Comparison of ENCODE assay signal across 26 mouse cellular contexts in the genomic region with DNA sequence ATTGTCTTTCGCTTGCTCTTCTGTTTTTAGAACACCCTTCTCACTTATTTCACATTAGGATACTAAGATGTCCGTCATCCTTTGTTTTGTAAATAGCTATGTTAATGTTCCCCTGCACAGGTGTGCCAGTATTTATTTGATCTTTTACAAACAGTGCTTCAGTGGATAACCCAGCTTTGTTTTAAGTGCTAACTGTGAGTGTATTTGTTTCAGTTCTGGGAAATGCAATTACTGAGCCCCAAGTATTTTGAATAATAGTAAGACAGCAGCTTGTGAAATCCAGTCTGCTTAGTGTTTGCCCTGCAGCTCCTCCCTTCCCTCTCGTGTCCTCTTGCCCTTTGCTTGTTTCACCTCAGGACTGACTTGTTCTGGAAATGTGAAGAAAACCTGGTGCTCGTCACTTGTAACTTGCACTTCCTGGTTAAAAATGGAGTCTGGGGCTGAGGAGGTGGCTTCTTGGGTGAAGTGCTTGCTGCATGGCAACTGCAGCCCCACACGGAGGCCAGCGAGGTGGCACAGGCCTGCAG. TPM values are rescaled to one million over a fixed set of nuclear protein-coding genes. Genes with fewer than 3 reads are reported as not detected.
DNase-seq lines count a peak whose midpoint lies in the region; TF ChIP-seq lines count a peak whose summit lies in the region.
"Had no signal": no experiment of that assay in that cellular context is flagged by ENCODE, and none has a peak within 500 bp of the region (broad histone marks: within the 10 kb centered on the region; RNA-seq: fewer than 3 reads in every experiment).

No protein-coding gene starts in this region.

- in situ Hi-C loops in ES-E14 (cut with MboI; ENCODE audit: low sequenced_read_pairs in 2 of 2, unreplicated experiment in 2 of 2), result no loop called here

- peak; percentile 13 for DNase-seq in kidney, adult 9 months
- no peak for DNase-seq in kidney, postnatal 10 days
- DNase-seq in ES-E14 (ENCODE audit: low read depth, low spot score), result peak; percentile 47
- DNase-seq in embryonic facial prominence, embryonic 10.5 days (ENCODE audit: low spot score), result no peak
- DNase-seq in cerebellum, adult 9-10 months, result no peak
- DNase-seq in cerebellum, adult 11-12 months, result no peak
- no peak for DNase-seq in embryo, embryonic 10.5 days (ENCODE audit: low spot score)
- DNase-seq: adrenal gland, postnatal 10 days; adrenal gland, postnatal 36 days; B cell, adult 2 months; cerebellum, adult 8-10 months; cerebellum, postnatal 14 days; gastrocnemius, postnatal 25 days; heart, adult 18-20 months; heart, postnatal 10 days; heart, postnatal 36 days had no signal

- no peak overlapping the region for H3K4me3 ChIP-seq in ES-E14 (ENCODE audit: insufficient read depth in 1 of 2, low read depth in 1 of 2, low read length in 2 of 2, poor library complexity in 1 of 2, severe bottlenecking in 1 of 2)
- no peak overlapping the region for H3K4me3 ChIP-seq in embryonic facial prominence, embryonic 10.5 days
- H3K4me3 ChIP-seq: embryonic facial prominence, embryonic 13.5 days; erythroblast, embryonic 14.5 days; forebrain, embryonic 12.5 days; forebrain, embryonic 15.5 days; heart, embryonic 12.5 days; heart, embryonic 15.5 days; hindbrain, embryonic 10.5 days; hindbrain, embryonic 13.5 days; intestine, embryonic 15.5 days had no signal

- no peaks in the 10 kb centered on the region for H3K27me3 ChIP-seq in embryonic facial prominence, embryonic 10.5 days (replicated peaks; ENCODE audit: low read depth, poor library complexity, severe bottlenecking)
- H3K27me3 ChIP-seq: CH12.LX; embryonic facial prominence, embryonic 13.5 days; forebrain, embryonic 12.5 days; forebrain, embryonic 15.5 days; heart, embryonic 12.5 days; heart, embryonic 15.5 days; hindbrain, embryonic 13.5 days; intestine, embryonic 15.5 days had no signal

- H3K27ac ChIP-seq in ES-E14 (ENCODE audit: insufficient read depth, low read depth, low read length, poor library complexity, severe bottlenecking), result peak overlapping the region; percentile 76; the same call in 1 of the 2 replicates
- 0 out of 2 replicates have a peak overlapping the region, but pooled peaks have one; percentile 19 for H3K27ac ChIP-seq in embryonic facial prominence, embryonic 10.5 days (replicated peaks)
- H3K27ac ChIP-seq: embryonic facial prominence, embryonic 13.5 days; forebrain, embryonic 12.5 days; forebrain, embryonic 15.5 days; heart, embryonic 15.5 days; hindbrain, embryonic 10.5 days; hindbrain, embryonic 13.5 days; intestine, embryonic 15.5 days had no signal

- no peaks in the 10 kb centered on the region for H3K9me3 ChIP-seq in ES-E14 (ENCODE audit: control insufficient read depth, insufficient read depth, low read depth, low read length)
- H3K9me3 ChIP-seq in embryonic facial prominence, embryonic 10.5 days, result no peaks in the 10 kb centered on the region
- H3K9me3 ChIP-seq: embryonic facial prominence, embryonic 13.5 days; forebrain, embryonic 12.5 days; forebrain, embryonic 15.5 days; heart, embryonic 12.5 days; heart, embryonic 15.5 days; hindbrain, embryonic 10.5 days; hindbrain, embryonic 13.5 days; intestine, embryonic 15.5 days had no signal

- H3K36me3 ChIP-seq in ES-E14 (ENCODE audit: control insufficient read depth, insufficient read depth, low read length, poor library complexity, severe bottlenecking), result no peaks in the 10 kb centered on the region; the same call in 1 of the 2 replicates
- peaks cover 34% of the 10 kb centered on the region for H3K36me3 ChIP-seq in embryonic facial prominence, embryonic 10.5 days (replicated peaks)
- H3K36me3 ChIP-seq: forebrain, embryonic 15.5 days had no signal

- H3K9ac ChIP-seq in ES-E14 (ENCODE audit: insufficient read depth, low read depth, low read length, poor library complexity, severe bottlenecking), result no peak overlapping the region
- H3K9ac ChIP-seq: embryonic facial prominence, embryonic 13.5 days; forebrain, embryonic 12.5 days; forebrain, embryonic 15.5 days; heart, embryonic 12.5 days; heart, embryonic 15.5 days; hindbrain, embryonic 13.5 days; intestine, embryonic 15.5 days had no signal

- 79% methylated on average over 6 of the region's 6 CpGs for WGBS in embryonic facial prominence, embryonic 10.5 days

- peaks cover 10% of the 10 kb centered on the region in 2 experiments for H3K4me1 ChIP-seq in ES-E14 (ENCODE audit: control insufficient read depth in 2 of 2, insufficient read depth in 2 of 2, low read length in 2 of 2, poor library complexity in 1 of 2)
- peaks cover 7% of the 10 kb centered on the region for H3K4me1 ChIP-seq in embryonic facial prominence, embryonic 10.5 days
- H3K4me1 ChIP-seq: embryonic facial prominence, embryonic 13.5 days; forebrain, embryonic 15.5 days; intestine, embryonic 15.5 days had no signal

TF ChIP-seq in ES-E14, 5 proteins besides CTCF, POLR2A, EP300 and RAD21:
- TF ChIP-seq CHD2 (IDR thresholded peaks at IDR 0.05; ENCODE audit: low read depth, low read length), result 0 out of 2 replicates have a peak, but pooled peaks have one; percentile 31
- TF ChIP-seq ZNF384 (IDR thresholded peaks at IDR 0.05; ENCODE audit: low read depth, low read length), result no peak
- no peak for TF ChIP-seq HCFC1 (IDR thresholded peaks at IDR 0.05; ENCODE audit: borderline replicate concordance, insufficient read depth, low read length)
- TF ChIP-seq MAFK (IDR thresholded peaks at IDR 0.05; ENCODE audit: insufficient read depth, low read depth, low read length), result no peak
- TF ChIP-seq ZC3H11A (IDR thresholded peaks at IDR 0.05; ENCODE audit: borderline replicate concordance, low read depth, low read length), result no peak

RNA-seq across cellular contexts. Expression of a gene that starts 37.6 kb away (rescaled TPM):
- total RNA-seq in ES-E14 (2012; rRNA removed), result 8.5 and 10.2 TPM in 2 replicates
- polyA plus RNA-seq in embryonic facial prominence, embryonic 10.5 days (2016; fragmentation: Nextera tagmentation; extraction: Ambion mirVana), result 19.5 and 21.1 TPM in 2 replicates

RNA-seq across cellular contexts. Expression of a gene that starts 37.7 kb away (rescaled TPM):
- 24.8 and 28.9 TPM in 2 replicates for total RNA-seq in ES-E14 (2012; rRNA removed)
- polyA plus RNA-seq in embryonic facial prominence, embryonic 10.5 days (2016; fragmentation: Nextera tagmentation; extraction: Ambion mirVana), result 28.1 and 30.5 TPM in 2 replicates

Comparison
In these comparisons a context has a peak if more than half of its experiments do, and no peak if none do; other contexts are left out.
1. DNase-seq: peak in kidney, adult 9 months (single experiment) and ES-E14 (single experiment); none in kidney, postnatal 10 days (single experiment), embryonic facial prominence, embryonic 10.5 days (single experiment), cerebellum, adult 9-10 months (single experiment), cerebellum, adult 11-12 months (single experiment) and embryo, embryonic 10.5 days (single experiment).